7 mouse cellular contexts compared by ENCODE assay signal in genomic region chr5:140263754-140264749, GRCm38 (mm10). TPM values are rescaled to one million over a fixed set of nuclear protein-coding genes. Genes with fewer than 3 reads are reported as not detected.
A peak's percentile ranks its signal among the peaks of the same experiment; 100 is the strongest.
DNase-seq lines count a peak whose midpoint lies in the region; ATAC-seq and TF ChIP-seq lines count a peak whose summit lies in the region.

No protein-coding gene starts in this region.

- no peak overlapping the region for H3K4me2 ChIP-seq in CH12.LX (ENCODE audit: insufficient read depth, low read depth, poor library complexity, severe bottlenecking)
- no peak overlapping the region for H3K4me2 ChIP-seq in limb, embryonic 15.5 days

- H3K4me3 ChIP-seq in CH12.LX (replicated peaks in 1 of 3; ENCODE audit: low read depth in 2 of 3, low read length in 2 of 3, poor library complexity in 1 of 3): no peak overlapping the region
- H3K4me3 ChIP-seq in bone marrow, adult 2 months (replicated peaks; ENCODE audit: control insufficient read depth, low read depth, low read length): no peak overlapping the region
- H3K4me3 ChIP-seq in limb, embryonic 15.5 days: no peak overlapping the region

- H3K36me3 ChIP-seq in CH12.LX (replicated peaks in 1 of 2; ENCODE audit: control insufficient read depth in 1 of 2, insufficient read depth in 1 of 2, low read length in 1 of 2): peaks cover 11 to 60% of the 10 kb centered on the region in 2 experiments
- H3K36me3 ChIP-seq in limb, embryonic 15.5 days: peaks cover 21% of the 10 kb centered on the region

- H3K4me1 ChIP-seq in CH12.LX (ENCODE audit: control insufficient read depth in 1 of 2, insufficient read depth in 2 of 2): peaks cover 17 to 40% of the 10 kb centered on the region in 2 experiments
- peaks cover 4% of the 10 kb centered on the region; the same call in 1 of the 2 replicates for H3K4me1 ChIP-seq in bone marrow, adult 2 months (ENCODE audit: control insufficient read depth, insufficient read depth, low read length)
- peaks cover 15% of the 10 kb centered on the region; the same call in 1 of the 2 replicates for H3K4me1 ChIP-seq in limb, embryonic 15.5 days

- dilution Hi-C loops in CH12.LX (cut with MboI; ENCODE audit: extremely low pct_ligation_motif_present, extremely low pct_unique_long_range_greater_than_20kb, low sequenced_read_pairs): no loop called here

- TF ChIP-seq RAD21 in CH12.LX (IDR thresholded peaks at IDR 0.05; ENCODE audit: low read depth, low read length): no peak

- TF ChIP-seq POLR2A in CH12.LX (IDR thresholded peaks at IDR 0.05; ENCODE audit: low read depth, low read length): no peak
- TF ChIP-seq POLR2A in bone marrow, adult 2 months (IDR thresholded peaks at IDR 0.05; ENCODE audit: borderline replicate concordance, control insufficient read depth, low read depth, low read length): no peak

- H3K79me2 ChIP-seq in CH12.LX (replicated peaks; ENCODE audit: control insufficient read depth, extremely low read depth, insufficient read depth, poor library complexity, severe bottlenecking): no peaks in the 10 kb centered on the region; the same call in 1 of the 2 replicates

- H3K27ac ChIP-seq in CH12.LX (ENCODE audit: insufficient read depth, low read depth): no peak overlapping the region
- peak overlapping the region; percentile 73 for H3K27ac ChIP-seq in bone marrow, adult 2 months (ENCODE audit: control insufficient read depth, insufficient read depth, low read depth, low read length, poor library complexity)
- H3K27ac ChIP-seq in limb, embryonic 15.5 days: no peak overlapping the region; the same call in 1 of the 2 replicates

- in situ Hi-C loops in CH12.LX (cut with MboI; ENCODE audit: low pct_ligation_motif_present, low pct_unique_long_range_greater_than_20kb, low sequenced_read_pairs): no loop called here

- no peak for TF ChIP-seq CTCF in CH12.LX (conservative IDR thresholded peaks at IDR 0.05 in 1 of 2, IDR thresholded peaks at IDR 0.05 in 1 of 2; ENCODE audit: low read depth in 2 of 2, low read length in 2 of 2)
- TF ChIP-seq CTCF in bone marrow, adult 2 months (IDR thresholded peaks at IDR 0.05; ENCODE audit: control insufficient read depth, insufficient read depth, low read length): no peak

- TF ChIP-seq EP300 in CH12.LX (IDR thresholded peaks at IDR 0.05; ENCODE audit: low read length): no peak

- peak; percentile 10 for DNase-seq in CH12.LX (ENCODE audit: extremely low read depth)
- DNase-seq in heart, adult 9 months (ENCODE audit: low spot score in 2 of 2): peak; percentile 13 to 22
- DNase-seq in thymus, postnatal 0 days (ENCODE audit: low spot score): peak; percentile 92
- DNase-seq in ovary, adult 18-20 months (ENCODE audit: low spot score): no peak

- no peaks in the 10 kb centered on the region for H3K9me3 ChIP-seq in CH12.LX (replicated peaks; ENCODE audit: low read length)
- H3K9me3 ChIP-seq in limb, embryonic 15.5 days: no peaks in the 10 kb centered on the region

- 82% methylated on average over 30 of the region's 30 CpGs for WGBS in bone marrow, adult 2 months
- 70% methylated on average over 30 of the region's 30 CpGs for WGBS in limb, embryonic 15.5 days

- no peaks in the 10 kb centered on the region for H3K27me3 ChIP-seq in CH12.LX (replicated peaks)
- no peaks in the 10 kb centered on the region for H3K27me3 ChIP-seq in limb, embryonic 15.5 days

- ATAC-seq in limb, embryonic 15.5 days (ENCODE audit: insufficient number of reproducible peaks, low FRiP score, low TSS enrichment, low read depth): peak; percentile 59
- ATAC-seq in megakaryocyte-erythroid progenitor cell, adult 5-6 weeks (replicated peaks; ENCODE audit: low FRiP score, low TSS enrichment, poor library complexity, severe bottlenecking): no peak

- H3K9ac ChIP-seq in CH12.LX (ENCODE audit: insufficient read depth, low read depth): no peak overlapping the region
- H3K9ac ChIP-seq in limb, embryonic 15.5 days: no peak overlapping the region

TF ChIP-seq in CH12.LX, 34 proteins besides CTCF, POLR2A, EP300 and RAD21:
- no peak for TF ChIP-seq SIN3A (IDR thresholded peaks at IDR 0.05; ENCODE audit: low read length)
- no peak for TF ChIP-seq POLR2AphosphoS2 (IDR thresholded peaks at IDR 0.05; ENCODE audit: low read depth, low read length)
- no peak for TF ChIP-seq TCF12 (IDR thresholded peaks at IDR 0.05; ENCODE audit: low read depth, low read length)
- TF ChIP-seq ZKSCAN1 (IDR thresholded peaks at IDR 0.05; ENCODE audit: borderline replicate concordance, low read depth, low read length): no peak
- no peak for TF ChIP-seq E2F4 (IDR thresholded peaks at IDR 0.05; ENCODE audit: insufficient replicate concordance, low read depth, low read length)
- TF ChIP-seq BHLHE40 (IDR thresholded peaks at IDR 0.05; ENCODE audit: low read depth, low read length): no peak
- TF ChIP-seq CHD2 (IDR thresholded peaks at IDR 0.05; ENCODE audit: low read length): no peak
- no peak for TF ChIP-seq MYC (IDR thresholded peaks at IDR 0.05; ENCODE audit: low read depth, low read length)
- TF ChIP-seq JUN (IDR thresholded peaks at IDR 0.05; ENCODE audit: insufficient read depth, low read depth, low read length): no peak
- no peak for TF ChIP-seq ZNF384 (IDR thresholded peaks at IDR 0.05; ENCODE audit: low read depth, low read length)
- TF ChIP-seq NELFE (IDR thresholded peaks at IDR 0.05; ENCODE audit: low read depth, low read length): no peak
- no peak for TF ChIP-seq ZC3H11A (IDR thresholded peaks at IDR 0.05; ENCODE audit: low read depth, low read length)
- no peak for TF ChIP-seq MAFK (IDR thresholded peaks at IDR 0.05; ENCODE audit: insufficient replicate concordance, low read length)
- no peak for TF ChIP-seq GABPA (IDR thresholded peaks at IDR 0.05; ENCODE audit: insufficient replicate concordance, low read depth, low read length)
- TF ChIP-seq PAX5 (IDR thresholded peaks at IDR 0.05; ENCODE audit: low read length): no peak
- TF ChIP-seq KAT2A (IDR thresholded peaks at IDR 0.05; ENCODE audit: insufficient replicate concordance, low read length): no peak
- TF ChIP-seq ETS1 (conservative IDR thresholded peaks at IDR 0.05; ENCODE audit: low read depth, low read length): no peak
- TF ChIP-seq MXI1 (IDR thresholded peaks at IDR 0.05; ENCODE audit: low read depth, low read length): no peak
- TF ChIP-seq ELF1 (IDR thresholded peaks at IDR 0.05; ENCODE audit: low read depth, low read length): no peak
- no peak for TF ChIP-seq UBTF (IDR thresholded peaks at IDR 0.05; ENCODE audit: low read depth, low read length)

RNA-seq across cellular contexts. Expression of gene Mad1l1, which starts 57.3 kb away (rescaled TPM):
- total RNA-seq in CH12.LX (2012; rRNA removed): 28.9 and 35.8 TPM in 2 replicates
- 24.8 and 28.0 TPM in 2 replicates for total RNA-seq in CH12.LX (2014; rRNA removed)
- 45.6 and 53.5 TPM in 2 replicates for polyA plus RNA-seq in CH12.LX (2012; ENCODE audit: insufficient read length, low read depth)
- 19.0 and 24.7 TPM in 2 replicates for polyA plus RNA-seq in bone marrow, adult 2 months (2011; ENCODE audit: insufficient read depth, insufficient read length, low replicate concordance, missing spikeins)
- 42.9 and 44.7 TPM in 2 replicates for polyA plus RNA-seq in limb, embryonic 15.5 days (2015; fragmentation: Nextera tagmentation; extraction: Ambion mirVana)
- polyA plus RNA-seq in thymus, postnatal 0 days (2015; fragmentation: Nextera tagmentation; extraction: Ambion mirVana): 85.6 and 88.4 TPM in 2 replicates
- 30.4 and 34.2 TPM in 2 replicates for total RNA-seq in megakaryocyte-erythroid progenitor cell, adult 5-6 weeks (2014; fragmentation: Nextera tagmentation)
- total RNA-seq in megakaryocyte-erythroid progenitor cell, adult 5-6 weeks (2017): 61.6 and 66.9 TPM in 2 replicates

RNA-seq across cellular contexts. Expression of gene Nudt1, which starts 57.4 kb away (rescaled TPM):
- total RNA-seq in CH12.LX (2012; rRNA removed): 69.4 and 90.1 TPM in 2 replicates
- total RNA-seq in CH12.LX (2014; rRNA removed): 73.7 and 74.6 TPM in 2 replicates
- 75.2 and 80.5 TPM in 2 replicates for polyA plus RNA-seq in CH12.LX (2012; ENCODE audit: insufficient read length, low read depth)
- polyA plus RNA-seq in bone marrow, adult 2 months (2011; ENCODE audit: insufficient read depth, insufficient read length, low replicate concordance, missing spikeins): 29.0 and 30.0 TPM in 2 replicates
- 34.6 and 37.4 TPM in 2 replicates for polyA plus RNA-seq in limb, embryonic 15.5 days (2015; fragmentation: Nextera tagmentation; extraction: Ambion mirVana)
- polyA plus RNA-seq in thymus, postnatal 0 days (2015; fragmentation: Nextera tagmentation; extraction: Ambion mirVana): 73.8 and 74.0 TPM in 2 replicates
- total RNA-seq in megakaryocyte-erythroid progenitor cell, adult 5-6 weeks (2014; fragmentation: Nextera tagmentation): 24.4 and 45.5 TPM in 2 replicates
- 58.2 and 65.2 TPM in 2 replicates for total RNA-seq in megakaryocyte-erythroid progenitor cell, adult 5-6 weeks (2017)
